Mouse (Mus musculus) mouse embryonic stem cell (cell line): Measurements from ENCODE around the gene Loxl1.

ENCODE experiments used
- in situ Hi-C, 2 experiments: fragments of 300-500 bp; cut with MboI; formaldehyde crosslinking; loops; 1 replicate in 1 of 2; 3 replicates in 1 of 2; pipeline ENCODE4 v1.14.3; 2019 to 2020; ENCODE audit warnings: low sequenced_read_pairs in 2 of 2, low pct_unique_long_range_greater_than_20kb in 1 of 2, mixed read lengths in 1 of 2; ENCODE audit not compliant: unreplicated experiment in 1 of 2

Loxl1 gene

GRCm38 (mm10) chr9:58314682-58315360, 1.8 kb upstream of the Loxl1 start:
- in situ Hi-C loops: no loop called here

- in situ Hi-C loops: no loop called here
Observed at GRCm38 (mm10) chr9:58312196-58312943, 616 bp downstream of the Loxl1 start.

GRCm38 (mm10) chr9:58311191-58311910, 1.6 kb downstream of the Loxl1 start:
- in situ Hi-C loops: no loop called here

- in situ Hi-C loops: no loop called here
Observed at GRCm38 (mm10) chr9:58310043-58310660, 2.8 kb downstream of the Loxl1 start.

GRCm38 (mm10) chr9:58308395-58308794, 4.6 kb downstream of the Loxl1 start:
- in situ Hi-C loops: no loop called here

- in situ Hi-C loops: no loop called here
Observed at GRCm38 (mm10) chr9:58305686-58306085, 7.3 kb downstream of the Loxl1 start.

- in situ Hi-C loops: no loop called here
Observed at GRCm38 (mm10) chr9:58303599-58304271, 9.3 kb downstream of the Loxl1 start.

GRCm38 (mm10) chr9:58303115-58303514, 9.9 kb downstream of the Loxl1 start:
- in situ Hi-C loops: no loop called here

- in situ Hi-C loops: no loop called here
Observed at GRCm38 (mm10) chr9:58299356-58299799, 13.6 kb downstream of the Loxl1 start.

GRCm38 (mm10) chr9:58297961-58298477, 15.0 kb downstream of the Loxl1 start:
- in situ Hi-C loops: no loop called here

- in situ Hi-C loops: no loop called here
Observed at GRCm38 (mm10) chr9:58297065-58297464, 15.9 kb downstream of the Loxl1 start.

GRCm38 (mm10) chr9:58295766-58296361, 17.1 kb downstream of the Loxl1 start:
- in situ Hi-C loops: no loop called here

GRCm38 (mm10) chr9:58295345-58295744, 17.6 kb downstream of the Loxl1 start:
- in situ Hi-C loops: no loop called here

- in situ Hi-C loops: no loop called here
Observed at GRCm38 (mm10) chr9:58294527-58294926, 18.5 kb downstream of the Loxl1 start.

GRCm38 (mm10) chr9:58289901-58290300, 23.1 kb downstream of the Loxl1 start:
- in situ Hi-C loops: no loop called here

GRCm38 (mm10) chr9:58289090-58289489, 23.9 kb downstream of the Loxl1 start:
- in situ Hi-C loops: no loop called here

- in situ Hi-C loops: loop anchor here in 1 of 2 experiments (5.0 kb wide), 1 partner anchor 41 kb away; no protein-coding TSS in a partner anchor
Observed at GRCm38 (mm10) chr9:58283431-58283830, 29.6 kb downstream of the Loxl1 start.

GRCm38 (mm10) chr9:58281597-58281996, 31.4 kb downstream of the Loxl1 start:
- in situ Hi-C loops: loop anchor here in 1 of 2 experiments (5.0 kb wide), 1 partner anchor 39 kb away; no protein-coding TSS in a partner anchor
